Mouse (Mus musculus) bone marrow macrophage, adult 2 months (primary cell): Measurements from ENCODE around the gene Fignl2.

Source experiments
- CTCF ChIP-seq: IDR thresholded peaks from 2 replicates; pipeline ENCODE4 v1.5.1; 2012; ENCODE audit warnings: low read depth, mild to moderate bottlenecking, low read length, moderate library complexity
- POLR2A ChIP-seq: IDR thresholded peaks from 2 replicates; pipeline ENCODE4 v1.6.1; 2012; ENCODE audit warnings: mild to moderate bottlenecking, low read depth, low read length, borderline replicate concordance

- TF ChIP-seq CTCF (no peak), POLR2A (no peak)
Observed at GRCm38 (mm10) chr15:101075150-101075549, 3.2 kb downstream of the Fignl2 start.
